Mouse (Mus musculus) ES-E14 (cell line): Measurements from ENCODE around the gene Eif4ebp2. TPM values are rescaled to one million over a fixed set of nuclear protein-coding genes. Genes with fewer than 3 reads are reported as not detected.
A peak's percentile ranks its signal among the peaks of the same experiment; 100 is the strongest.

ENCODE experiments used
- DNase-seq: peaks from one replicate; pipeline ENCODE4 v3.0.0-alpha.2; 2013; ENCODE audit warnings: low read depth, low spot score
- H3K27ac ChIP-seq: 2 replicates; pipeline ENCODE4 v1.5.1; 2012; ENCODE audit warnings: low read depth, mild to moderate bottlenecking, low read length, moderate library complexity, mixed read lengths; ENCODE audit not compliant: poor library complexity, insufficient read depth, severe bottlenecking
- H3K36me3 ChIP-seq: 2 replicates; pipeline ENCODE4 v1.6.1; 2012; ENCODE audit warnings: mild to moderate bottlenecking, low read length, moderate library complexity, mixed read lengths; ENCODE audit not compliant: control insufficient read depth, poor library complexity, insufficient read depth, severe bottlenecking
- H3K4me1 ChIP-seq, 2 experiments: fragments of 150-350 bp in 1 of 2; sonication (generic) in 1 of 2; 2 replicates each; pipeline ENCODE4 v1.6.1; 2012; ENCODE audit warnings: low read length in 2 of 2, mild to moderate bottlenecking in 1 of 2, mixed read lengths in 1 of 2; ENCODE audit not compliant: control insufficient read depth in 2 of 2, insufficient read depth in 2 of 2, poor library complexity in 1 of 2
- H3K4me3 ChIP-seq, 2 experiments: fragments of 150-350 bp in 1 of 2; sonication (generic) in 1 of 2; 2 replicates each; pipeline ENCODE4 v1.5.1; 2012; ENCODE audit warnings: low read length in 2 of 2, low read depth in 1 of 2, mild to moderate bottlenecking in 1 of 2, mixed read lengths in 1 of 2; ENCODE audit not compliant: insufficient read depth in 1 of 2, poor library complexity in 1 of 2, severe bottlenecking in 1 of 2
- H3K9ac ChIP-seq: 2 replicates; pipeline ENCODE4 v1.6.1; 2012; ENCODE audit warnings: low read depth, mild to moderate bottlenecking, low read length, mixed read lengths; ENCODE audit not compliant: poor library complexity, insufficient read depth, severe bottlenecking
- H3K9me3 ChIP-seq: fragments of 150-350 bp; sonication (generic); 2 replicates; pipeline ENCODE4 v1.6.1; 2012; ENCODE audit warnings: low read depth, mild to moderate bottlenecking, low read length; ENCODE audit not compliant: control insufficient read depth, insufficient read depth
- CHD2 ChIP-seq: IDR thresholded peaks from 2 replicates; pipeline ENCODE4 v1.6.1; 2014; ENCODE audit warnings: mild to moderate bottlenecking, low read depth, low read length, inconsistent platforms
- HCFC1 ChIP-seq: IDR thresholded peaks from 2 replicates; pipeline ENCODE4 v1.6.1; 2012; ENCODE audit warnings: low read length, inconsistent platforms, borderline replicate concordance; ENCODE audit not compliant: insufficient read depth
- MAFK ChIP-seq: IDR thresholded peaks from 2 replicates; pipeline ENCODE4 v1.6.1; 2014; ENCODE audit warnings: mild to moderate bottlenecking, low read depth, low read length, inconsistent platforms; ENCODE audit not compliant: insufficient read depth
- ZC3H11A ChIP-seq: IDR thresholded peaks from 2 replicates; pipeline ENCODE4 v1.6.1; 2012; ENCODE audit warnings: low read depth, mild to moderate bottlenecking, inconsistent platforms, low read length, borderline replicate concordance
- ZNF384 ChIP-seq: IDR thresholded peaks from 2 replicates; pipeline ENCODE4 v1.6.1; 2012; ENCODE audit warnings: low read depth, low read length, inconsistent platforms
- in situ Hi-C, 2 experiments: fragments of 600-800 bp; cut with MboI; formaldehyde crosslinking; loops; one replicate each; pipeline ENCODE4 v1.15.1; 2025; ENCODE audit warnings: low sequenced_read_pairs in 2 of 2, inconsistent platforms in 1 of 2; ENCODE audit not compliant: unreplicated experiment in 2 of 2
- total RNA-seq: library from RNA; depleted of rRNA; stranded (reverse); fragments of 300-350 nt; gene quantifications from 2 replicates; pipeline ENCODE4 v1.2.3, GENCODE M21; 2012; rRNA removed

Gene Eif4ebp2
- total RNA-seq, 1 experiment, result 32.3 TPM

- DNase-seq, result no peak
- Histone ChIP-seq H3K36me3 (peaks cover 20% of the 10 kb centered on the region), H3K4me1 (peaks cover 14 to 46% of the 10 kb centered on the region in 2 experiments; a peak in 3 of 4 replicates), H3K27ac (peak overlapping the region; percentile 68; the same call in 1 of the 2 replicates), H3K9ac (peak overlapping the region; percentile 57), H3K9me3 (no peaks in the 10 kb centered on the region), H3K4me3 (peak overlapping the region; percentile 60 to 89)
- TF ChIP-seq ZC3H11A (no peak), MAFK (no peak), CHD2 (no peak), HCFC1 (no peak), ZNF384 (no peak)
- in situ Hi-C loops, result no loop called here
These were observed 70.6 kb downstream of the Eif4ebp2 start for GRCm38 (mm10) chr10:61381823-61382222.

GRCm38 (mm10) chr10:61380186-61380585 is 72.3 kb downstream of the Eif4ebp2 start:
- H3K9ac ChIP-seq, result no peak overlapping the region

GRCm38 (mm10) chr10:61379340-61380040 is 73.0 kb downstream of the Eif4ebp2 start:
- Histone ChIP-seq H3K9ac (no peak overlapping the region), H3K36me3 (peaks cover 20% of the 10 kb centered on the region), H3K4me1 (peaks cover 24 to 59% of the 10 kb centered on the region in 2 experiments; a peak in 3 of 4 replicates), H3K4me3 (no peak overlapping the region), H3K9me3 (no peaks in the 10 kb centered on the region), H3K27ac (no peak overlapping the region)
- in situ Hi-C loops, result no loop called here
- DNase-seq, result no peak
- TF ChIP-seq ZC3H11A (no peak), HCFC1 (no peak), CHD2 (no peak), ZNF384 (no peak), MAFK (no peak)

More at GRCm38 (mm10) chr10:61380186-61380585, 72.3 kb downstream of the Eif4ebp2 start:
- no peaks in the 10 kb centered on the region for H3K9me3 ChIP-seq
- TF ChIP-seq HCFC1 (no peak), ZC3H11A (no peak), CHD2 (no peak), MAFK (no peak), ZNF384 (no peak)
- H3K4me1 ChIP-seq, result peaks cover 22 to 52% of the 10 kb centered on the region in 2 experiments; a peak in 3 of 4 replicates
- H3K36me3 ChIP-seq, result peaks cover 20% of the 10 kb centered on the region
- H3K4me3 ChIP-seq, result peak overlapping the region; percentile 20 to 89; a peak in 1 of 4 replicates
- H3K27ac ChIP-seq, result no peak overlapping the region
- in situ Hi-C loops, result no loop called here
- no peak for DNase-seq

GRCm38 (mm10) chr10:61378698-61379097 is 73.8 kb downstream of the Eif4ebp2 start:
- H3K36me3 ChIP-seq, result peaks cover 25% of the 10 kb centered on the region
- no peak overlapping the region for H3K27ac ChIP-seq
- H3K4me3 ChIP-seq, result no peak overlapping the region
- no peak overlapping the region for H3K9ac ChIP-seq
- TF ChIP-seq ZC3H11A (no peak), ZNF384 (no peak), MAFK (no peak), CHD2 (no peak), HCFC1 (no peak)
- peaks cover 23 to 62% of the 10 kb centered on the region in 2 experiments; a peak in 3 of 4 replicates for H3K4me1 ChIP-seq
- DNase-seq, result no peak
- H3K9me3 ChIP-seq, result no peaks in the 10 kb centered on the region
- in situ Hi-C loops, result no loop called here

Other genes starting within 250 kb of the Eif4ebp2 start
- gene Adamts14, start 179.2 kb downstream of the Eif4ebp2 start, total RNA-seq, result 7.4 and 22.9 TPM in 2 replicates
- not detected in 2 replicates for gene Prf1, start 154.8 kb downstream of the Eif4ebp2 start, total RNA-seq
- gene Pald1, start 69.1 kb downstream of the Eif4ebp2 start, total RNA-seq, result 102 and 216 TPM in 2 replicates
- gene Nodal, start 34.7 kb downstream of the Eif4ebp2 start, total RNA-seq, result 164 and 277 TPM in 2 replicates
- 1.9 and 2.1 TPM in 2 replicates for gene Lrrc20, start 23.1 kb upstream of the Eif4ebp2 start, total RNA-seq
- gene Npffr1, start 142.8 kb upstream of the Eif4ebp2 start, total RNA-seq, result 0.16 and 0.18 TPM in 2 replicates
- 165 and 262 TPM in 2 replicates for gene Ppa1, start 195.9 kb upstream of the Eif4ebp2 start, total RNA-seq
- gene Sar1a, start 227.6 kb upstream of the Eif4ebp2 start, total RNA-seq, result 145 and 158 TPM in 2 replicates
- gene Tysnd1, start 242.9 kb upstream of the Eif4ebp2 start, total RNA-seq, result 33.5 and 42.8 TPM in 2 replicates